Mouse (Mus musculus) thymus, postnatal 36 days (tissue): Measurements from ENCODE around the gene S100a1.

Experiments used
- DNase-seq, 2 experiments: peaks; one replicate each; pipeline ENCODE4 v3.0.0; 2022; ENCODE audit warnings: mixed read lengths in 2 of 2

S100a1 gene

DNA sequence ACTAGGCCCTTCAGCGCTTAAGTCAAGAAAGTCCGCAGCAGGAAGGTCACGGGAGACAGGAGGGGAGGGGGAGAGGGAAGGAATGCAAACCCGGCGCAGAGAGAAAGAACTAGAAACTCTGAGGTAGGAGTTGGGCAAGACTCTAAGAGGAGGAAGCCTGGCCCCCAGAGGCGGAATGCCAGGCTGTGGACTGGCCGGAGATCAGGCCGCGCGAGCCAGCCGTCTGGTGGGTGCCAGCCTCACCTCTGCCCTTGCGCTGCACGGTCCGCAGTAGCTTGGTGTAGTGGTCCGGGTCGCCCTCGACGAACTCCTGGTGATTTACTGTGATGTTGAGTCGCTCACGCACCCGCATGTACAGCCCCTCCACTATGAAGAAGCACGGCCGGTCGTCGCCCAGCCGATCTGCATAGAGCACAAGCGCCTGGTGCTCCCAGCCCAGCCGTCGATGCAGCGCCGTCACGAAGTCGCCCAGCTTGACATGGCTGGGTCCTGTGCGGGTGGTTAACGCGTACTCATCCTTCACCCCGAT lies 49.6 kb downstream of the S100a1 start:
- peak in 1 of 2 experiments; percentile 7 for DNase-seq

DNA sequence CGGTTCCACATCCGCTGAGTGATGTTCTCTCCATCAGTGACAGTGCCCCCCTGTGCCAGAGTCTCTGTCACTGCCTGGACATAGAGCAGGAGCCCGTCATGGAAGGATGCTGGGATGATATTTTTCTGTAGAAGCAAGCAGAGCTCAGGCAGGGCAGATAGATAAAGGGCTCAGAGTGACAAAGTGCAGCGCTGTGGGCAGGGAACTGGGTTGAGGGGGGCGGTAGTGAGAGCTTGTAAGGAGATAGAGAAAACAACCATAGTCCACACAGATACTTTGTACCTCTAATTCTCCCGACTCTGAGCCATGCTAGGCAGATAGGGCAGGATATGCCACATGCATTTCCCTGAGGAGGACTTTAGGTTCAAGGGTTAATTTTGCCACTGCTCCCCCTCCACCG lies 51.6 kb downstream of the S100a1 start:
- no peak for DNase-seq

DNA sequence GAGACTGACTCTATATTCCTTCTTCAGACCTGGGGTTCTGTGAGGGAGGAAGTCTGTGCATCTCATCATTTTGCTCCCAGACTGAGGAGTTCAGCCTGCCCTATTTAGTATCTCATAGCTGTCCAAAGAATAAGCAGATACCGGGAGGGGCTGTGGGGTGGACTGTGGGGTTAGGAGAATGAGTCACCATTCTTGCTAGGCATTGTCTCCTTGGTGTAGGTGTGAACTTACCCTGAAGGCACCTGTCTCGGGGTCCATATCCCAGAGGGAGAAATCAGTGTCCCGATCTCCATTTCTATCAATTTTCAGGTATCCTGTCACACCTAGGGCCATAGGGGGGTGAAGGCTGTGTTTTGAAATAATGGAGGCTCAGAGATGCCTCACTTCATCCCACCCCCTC lies 52.3 kb downstream of the S100a1 start:
- no peak for DNase-seq
